Mouse (Mus musculus): ENCODE data around the gene Hmgxb4. TPM values are rescaled to one million over a fixed set of nuclear protein-coding genes. Genes with fewer than 3 reads are reported as not detected.
"Not testable (repeated sequence)": the region's sequence is repeated elsewhere in the genome, so short reads cannot be mapped to it uniquely, and the experiment has no call there.

Gene Hmgxb4
- polyA plus RNA-seq (2015; fragmentation: Nextera tagmentation; extraction: Ambion mirVana): 31.3 and 37.7 TPM in 2 replicates

DNA sequence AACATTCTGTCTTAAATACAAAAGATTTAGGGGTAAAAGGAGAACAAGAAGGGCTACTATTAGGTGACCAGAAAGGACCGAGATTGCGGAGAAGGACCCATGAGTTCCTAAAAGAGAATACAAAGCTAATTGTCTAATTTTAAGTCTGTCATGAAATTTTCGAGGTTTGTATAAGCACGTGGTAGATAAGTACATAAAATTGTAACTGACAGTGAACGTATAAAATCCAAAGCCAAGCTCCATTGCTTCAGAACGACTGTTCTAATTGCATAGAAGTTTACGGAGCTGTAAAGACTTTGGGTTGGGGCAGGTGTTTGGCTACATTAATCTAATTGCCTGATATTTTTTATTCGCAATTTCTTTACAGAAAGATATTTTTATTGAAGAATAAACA is at the start of gene Hmgxb4:
TSS of gene Hmgxb4 (plus strand) at position 276 of the 394 bp plus-strand sequence.
- 13% methylated on average over 8 of the region's 8 CpGs for WGBS

DNA sequence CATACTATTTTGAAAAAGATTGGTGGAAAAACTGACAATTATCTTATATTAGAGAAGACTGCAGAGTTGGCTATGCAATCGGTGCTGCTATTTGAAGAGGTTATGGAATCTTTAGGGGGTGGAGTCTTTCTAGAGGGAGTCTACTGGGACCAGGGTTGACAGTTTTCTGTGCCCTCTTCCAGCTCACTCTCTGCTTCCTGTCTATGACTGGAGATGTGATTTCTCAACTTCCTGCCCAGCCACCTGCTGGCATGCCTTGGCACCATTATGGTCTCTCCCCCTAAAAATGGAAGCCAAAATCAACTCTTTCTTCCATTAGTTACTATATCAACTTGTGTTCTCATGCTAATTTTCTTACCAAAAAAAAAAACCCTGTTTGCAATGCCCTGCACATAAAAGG is 43.7 kb upstream of the Hmgxb4 start:
- ATAC-seq (ENCODE audit: insufficient number of reproducible peaks, low FRiP score, low TSS enrichment, low read depth): no peak

More for the DNA sequence above, at the start of gene Hmgxb4:
- Histone ChIP-seq H3K27me3 (no peaks in the 10 kb centered on the region), H3K36me3 (no peaks in the 10 kb centered on the region), H3K9ac (peak within 1 kb of the TSS; percentile 100), H3K27ac (peak within 1 kb of the TSS; percentile 97), H3K4me1 (peaks cover 4% of the 10 kb centered on the region), H3K4me3 (peak within 1 kb of the TSS; percentile 86), H3K4me2 (peak within 1 kb of the TSS; percentile 58), H3K9me3 (no peaks in the 10 kb centered on the region)
- ATAC-seq (ENCODE audit: insufficient number of reproducible peaks, low FRiP score, low TSS enrichment, low read depth): no peak

DNA sequence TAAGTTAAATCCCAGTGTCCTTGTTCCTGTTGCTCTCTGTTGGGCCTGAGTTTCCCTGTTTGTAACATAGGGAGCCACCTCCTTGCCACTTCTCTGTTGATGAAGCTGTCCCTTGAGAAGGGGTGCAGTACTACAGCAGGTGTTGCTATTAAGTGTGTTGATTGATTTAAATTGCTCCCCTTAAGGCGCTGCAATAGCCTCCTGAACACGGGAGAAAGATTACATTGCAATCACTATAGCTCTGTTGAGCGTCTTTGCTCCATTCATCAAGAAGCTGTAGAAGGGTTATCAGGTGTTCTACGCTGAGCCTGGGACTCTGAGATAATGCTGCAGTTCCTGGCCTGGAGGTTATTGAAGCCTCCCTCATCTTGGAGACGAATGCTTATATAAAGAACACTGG is 29.2 kb upstream of the Hmgxb4 start:
- H3K36me3 ChIP-seq: no peaks in the 10 kb centered on the region
- no peak overlapping the region for H3K4me2 ChIP-seq
- no peak overlapping the region for H3K4me3 ChIP-seq
- no peaks in the 10 kb centered on the region for H3K9me3 ChIP-seq
- H3K4me1 ChIP-seq: no peaks in the 10 kb centered on the region
- no peak overlapping the region for H3K27ac ChIP-seq
- ATAC-seq (ENCODE audit: insufficient number of reproducible peaks, low FRiP score, low TSS enrichment, low read depth): no peak
- no peak overlapping the region for H3K9ac ChIP-seq
- 65% methylated on average over 5 of the region's 5 CpGs for WGBS
- no peaks in the 10 kb centered on the region for H3K27me3 ChIP-seq

More for the DNA sequence above, 43.7 kb upstream of the Hmgxb4 start:
- no peaks in the 10 kb centered on the region for H3K36me3 ChIP-seq
- no peaks in the 10 kb centered on the region for H3K9me3 ChIP-seq
- H3K4me3 ChIP-seq: no peak overlapping the region
- H3K9ac ChIP-seq: no peak overlapping the region
- H3K27ac ChIP-seq: no peak overlapping the region
- no peaks in the 10 kb centered on the region for H3K27me3 ChIP-seq
- no peaks in the 10 kb centered on the region for H3K4me1 ChIP-seq
- H3K4me2 ChIP-seq: no peak overlapping the region
- WGBS: 85% methylated on average over 1 of the region's 1 CpGs

DNA sequence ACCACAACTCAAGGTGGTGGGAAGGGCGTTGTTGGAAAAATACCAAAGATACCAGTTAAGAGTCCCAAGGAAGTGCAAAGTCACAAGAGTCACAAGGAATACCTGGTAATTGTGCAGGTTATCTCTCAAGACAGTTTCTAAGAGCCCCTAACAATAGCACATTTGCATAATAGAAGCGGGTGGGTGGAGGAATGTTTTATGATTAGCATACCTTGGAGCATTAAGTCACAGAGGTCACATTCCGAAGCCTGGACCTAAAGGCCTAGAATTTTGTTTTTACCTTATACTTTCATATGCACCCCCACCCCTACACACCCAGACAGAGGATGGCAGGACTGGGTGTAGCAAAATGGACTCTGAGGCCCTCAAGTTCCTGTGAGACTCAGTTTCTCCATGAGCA is 22.9 kb upstream of the Hmgxb4 start:
- H3K4me3 ChIP-seq; H3K36me3 ChIP-seq; ATAC-seq (ENCODE audit: insufficient number of reproducible peaks, low FRiP score, low TSS enrichment, low read depth); H3K27me3 ChIP-seq; H3K9ac ChIP-seq; H3K4me2 ChIP-seq; H3K27ac ChIP-seq; H3K4me1 ChIP-seq; H3K9me3 ChIP-seq: not testable (repeated sequence)
- 86% methylated on average over 3 of the region's 3 CpGs for WGBS

DNA sequence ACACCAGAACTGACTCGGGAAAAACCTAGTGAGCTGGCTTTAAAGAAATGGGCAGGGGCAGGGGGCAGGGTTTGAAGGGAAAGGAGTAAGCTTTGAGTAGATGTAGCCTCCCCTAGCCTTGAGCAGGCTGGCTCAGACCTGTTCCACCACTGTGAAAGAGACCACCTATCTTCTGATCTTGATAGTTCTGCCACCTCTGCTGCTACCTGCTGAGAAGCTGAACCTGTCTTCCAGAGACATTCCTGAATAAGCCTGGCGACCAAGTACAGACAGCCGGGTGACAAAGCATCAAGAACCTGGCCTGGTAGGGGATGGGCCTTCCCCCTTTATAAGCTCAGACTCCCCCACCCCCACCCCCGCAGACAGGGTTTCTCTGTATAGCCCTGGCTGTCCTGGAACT is 21.5 kb upstream of the Hmgxb4 start:
- no peaks in the 10 kb centered on the region for H3K36me3 ChIP-seq
- H3K4me3 ChIP-seq: no peak overlapping the region
- WGBS: 69% methylated on average over 4 of the region's 4 CpGs
- H3K27me3 ChIP-seq: no peaks in the 10 kb centered on the region
- H3K27ac ChIP-seq: no peak overlapping the region
- no peak for ATAC-seq (ENCODE audit: insufficient number of reproducible peaks, low FRiP score, low TSS enrichment, low read depth)
- H3K9me3 ChIP-seq: no peaks in the 10 kb centered on the region
- no peak overlapping the region for H3K4me2 ChIP-seq
- no peaks in the 10 kb centered on the region for H3K4me1 ChIP-seq
- H3K9ac ChIP-seq: no peak overlapping the region

DNA sequence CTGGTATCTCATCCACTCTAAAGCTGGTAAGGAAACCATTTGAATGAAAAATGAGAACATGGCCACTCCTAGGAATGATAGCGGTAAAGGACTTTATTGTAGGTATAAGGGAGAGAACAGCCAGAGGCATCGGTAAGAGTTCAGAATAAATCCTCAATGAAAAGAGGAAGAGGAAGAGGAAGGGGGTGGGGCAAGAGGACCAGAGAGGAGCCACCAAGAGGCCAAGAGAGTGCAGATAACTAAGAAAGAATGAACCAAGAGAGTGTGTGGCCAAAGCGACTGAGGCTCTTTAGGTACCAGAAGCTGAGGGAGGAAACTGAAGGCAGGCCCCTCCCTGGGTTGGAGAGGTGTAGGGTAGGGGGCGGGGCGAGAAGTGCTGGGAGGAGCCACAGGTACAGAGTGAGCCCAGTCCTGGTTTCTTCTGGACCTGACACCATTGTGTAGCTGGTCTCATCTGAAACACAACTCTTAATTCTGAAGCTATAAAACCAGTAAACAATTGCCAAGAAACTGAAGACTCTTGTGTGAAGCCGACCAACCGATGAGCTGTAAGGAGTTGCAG is 20.8 kb upstream of the Hmgxb4 start:
- H3K27me3 ChIP-seq: no peaks in the 10 kb centered on the region
- no peaks in the 10 kb centered on the region for H3K9me3 ChIP-seq
- H3K4me2 ChIP-seq: no peak overlapping the region
- no peak overlapping the region for H3K27ac ChIP-seq
- no peak overlapping the region for H3K9ac ChIP-seq
- ATAC-seq (ENCODE audit: insufficient number of reproducible peaks, low FRiP score, low TSS enrichment, low read depth): no peak
- WGBS: 85% methylated on average over 7 of the region's 7 CpGs
- H3K4me1 ChIP-seq: no peaks in the 10 kb centered on the region
- no peaks in the 10 kb centered on the region for H3K36me3 ChIP-seq
- H3K4me3 ChIP-seq: no peak overlapping the region

DNA sequence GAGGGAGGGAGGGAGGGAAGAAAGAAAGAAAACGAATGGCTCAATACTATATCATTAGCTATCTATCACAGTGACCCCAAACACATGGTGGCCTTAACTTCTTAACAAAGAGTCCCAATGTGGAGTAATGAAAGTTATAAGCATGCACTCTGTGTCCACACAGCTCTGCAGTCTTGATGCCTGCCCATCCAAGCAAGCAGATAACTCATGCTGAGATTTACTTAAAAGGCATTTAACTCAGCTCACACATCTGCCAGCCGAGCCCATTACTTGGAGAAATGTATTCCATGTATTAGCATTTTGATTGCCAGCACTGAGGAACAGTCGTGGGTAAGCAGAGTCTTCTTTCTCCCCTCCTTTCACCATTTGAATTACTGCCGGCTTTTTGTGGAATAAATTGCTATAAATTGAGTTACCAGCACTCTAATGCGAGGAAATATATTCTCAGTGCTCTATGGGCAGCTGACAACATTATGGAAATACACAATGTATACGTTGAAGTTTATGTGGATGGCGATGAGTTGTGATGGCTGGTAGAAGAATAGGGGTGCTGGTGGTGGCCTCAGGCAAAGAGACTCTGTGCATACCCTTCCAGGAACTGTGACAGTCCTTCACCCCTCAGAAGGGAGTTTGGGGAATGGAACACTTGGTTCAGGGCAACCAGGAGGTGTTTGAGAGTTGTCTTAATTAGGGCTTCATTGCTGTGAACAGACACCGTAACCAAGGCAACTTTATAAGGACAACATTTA is 19.9 kb upstream of the Hmgxb4 start:
- 78% methylated on average over 8 of the region's 8 CpGs for WGBS
- Histone ChIP-seq H3K4me3 (no peak overlapping the region), H3K36me3 (no peaks in the 10 kb centered on the region), H3K9ac (no peak overlapping the region), H3K9me3 (no peaks in the 10 kb centered on the region), H3K4me1 (no peaks in the 10 kb centered on the region), H3K27me3 (no peaks in the 10 kb centered on the region), H3K27ac (no peak overlapping the region), H3K4me2 (no peak overlapping the region)
- no peak for ATAC-seq (ENCODE audit: insufficient number of reproducible peaks, low FRiP score, low TSS enrichment, low read depth)

DNA sequence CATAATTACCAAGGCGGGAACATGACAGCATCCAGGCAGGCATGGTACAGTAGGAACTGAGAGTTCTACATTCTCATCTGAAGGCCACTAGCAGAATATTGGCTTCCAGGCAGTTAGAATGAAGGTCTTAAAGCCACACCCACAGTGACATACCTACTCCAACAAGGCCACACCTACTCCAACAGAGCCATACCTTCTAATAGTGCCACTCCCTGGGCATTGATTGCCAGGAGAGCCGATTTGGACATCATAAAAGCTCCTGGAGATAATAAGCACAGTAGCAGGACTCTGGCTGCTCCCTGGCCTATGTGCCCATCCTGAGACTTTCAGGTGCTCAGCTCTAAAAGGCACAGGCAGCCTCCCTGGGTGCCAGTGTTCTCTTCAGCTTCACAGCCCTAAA is 19.3 kb upstream of the Hmgxb4 start:
- Histone ChIP-seq H3K9ac (no peak overlapping the region), H3K27ac (no peak overlapping the region), H3K4me1 (no peaks in the 10 kb centered on the region), H3K36me3 (no peaks in the 10 kb centered on the region), H3K4me3 (no peak overlapping the region), H3K9me3 (no peaks in the 10 kb centered on the region), H3K27me3 (no peaks in the 10 kb centered on the region), H3K4me2 (no peak overlapping the region)
- WGBS: 72% methylated on average over 2 of the region's 2 CpGs
- ATAC-seq (ENCODE audit: insufficient number of reproducible peaks, low FRiP score, low TSS enrichment, low read depth): no peak

DNA sequence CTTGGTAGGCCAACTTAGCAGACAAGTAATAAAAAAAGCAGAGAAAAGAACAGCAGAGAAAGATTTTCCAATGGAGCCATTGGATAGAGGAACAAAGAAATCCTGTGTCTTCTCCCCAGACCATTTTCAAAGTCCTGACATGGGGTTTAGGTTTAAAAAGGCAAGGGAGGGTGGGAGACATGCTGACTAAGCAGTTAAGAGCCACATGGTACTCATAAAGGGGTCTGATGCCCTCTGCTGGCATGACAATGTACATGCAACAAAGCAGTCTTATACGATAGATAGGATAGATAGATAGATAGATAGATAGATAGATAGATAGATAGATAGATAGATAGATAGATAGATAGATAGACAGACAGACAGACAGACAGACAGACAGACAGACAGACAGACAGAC is 15.7 kb upstream of the Hmgxb4 start:
- Histone ChIP-seq H3K4me3 (no peak overlapping the region), H3K4me1 (no peaks in the 10 kb centered on the region), H3K9me3 (no peaks in the 10 kb centered on the region), H3K36me3 (no peaks in the 10 kb centered on the region), H3K27me3 (no peaks in the 10 kb centered on the region), H3K4me2 (no peak overlapping the region), H3K27ac (no peak overlapping the region), H3K9ac (no peak overlapping the region)
- no peak for ATAC-seq (ENCODE audit: insufficient number of reproducible peaks, low FRiP score, low TSS enrichment, low read depth)
- WGBS: 64% methylated on average over 1 of the region's 1 CpGs

DNA sequence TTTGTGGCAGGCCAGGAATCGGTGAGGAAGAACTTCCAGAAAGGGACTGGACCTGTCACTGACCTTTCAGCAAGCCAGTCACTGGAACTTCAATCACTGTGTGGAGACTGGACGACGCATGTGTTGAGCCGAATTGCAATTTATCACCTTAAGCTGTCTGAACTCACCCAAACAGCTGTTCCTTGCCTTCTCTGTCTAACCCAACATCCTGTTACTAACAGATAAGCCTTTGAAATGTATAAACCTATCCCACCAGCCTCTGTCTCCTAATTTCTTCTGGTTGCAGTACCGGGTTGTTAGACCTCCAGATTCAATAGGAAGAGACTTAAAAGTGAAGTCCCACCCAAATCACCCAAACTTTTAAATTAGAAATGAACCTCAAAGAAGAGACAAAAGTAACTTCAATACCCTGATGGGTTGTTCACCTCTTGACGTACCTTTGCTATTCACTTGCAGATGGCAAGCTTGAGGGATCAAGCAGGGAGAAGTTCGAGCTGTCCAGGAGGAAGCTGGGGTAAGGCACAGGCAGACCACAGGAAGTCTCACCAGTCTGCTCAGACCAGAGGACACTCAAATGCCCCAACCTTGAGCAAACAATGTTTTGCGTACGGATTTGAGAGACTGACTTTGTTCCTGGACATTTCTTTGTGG is 13.0 kb upstream of the Hmgxb4 start:
- WGBS: 36% methylated on average over 9 of the region's 9 CpGs
- no peak overlapping the region for H3K4me2 ChIP-seq
- H3K9ac ChIP-seq: no peak overlapping the region
- no peak overlapping the region for H3K27ac ChIP-seq
- H3K36me3 ChIP-seq: no peaks in the 10 kb centered on the region
- no peak for ATAC-seq (ENCODE audit: insufficient number of reproducible peaks, low FRiP score, low TSS enrichment, low read depth)
- no peaks in the 10 kb centered on the region for H3K27me3 ChIP-seq
- no peak overlapping the region for H3K4me3 ChIP-seq
- H3K9me3 ChIP-seq: no peaks in the 10 kb centered on the region
- no peaks in the 10 kb centered on the region for H3K4me1 ChIP-seq

DNA sequence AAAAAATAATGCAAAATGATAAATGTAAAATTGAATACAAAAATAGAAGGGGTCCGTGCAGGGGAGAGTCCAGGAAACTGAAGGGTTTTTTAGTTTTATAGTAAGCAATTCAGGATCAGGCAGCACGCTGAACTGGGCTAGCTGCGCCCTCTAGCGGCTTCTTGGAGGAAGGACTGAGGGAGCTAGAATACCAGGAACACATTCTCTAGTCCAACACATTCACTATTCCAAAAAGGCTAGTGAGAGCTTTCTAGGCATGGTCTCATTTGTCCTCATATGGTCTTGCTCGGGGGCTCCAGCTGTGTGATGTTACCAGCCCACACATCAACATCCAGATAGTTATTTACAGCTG is 12.5 kb upstream of the Hmgxb4 start:
- no peaks in the 10 kb centered on the region for H3K4me1 ChIP-seq
- H3K27me3 ChIP-seq: no peaks in the 10 kb centered on the region
- no peak overlapping the region for H3K9ac ChIP-seq
- H3K27ac ChIP-seq: no peak overlapping the region
- WGBS: 0% methylated on average over 5 of the region's 5 CpGs
- no peak overlapping the region for H3K4me3 ChIP-seq
- H3K9me3 ChIP-seq: no peaks in the 10 kb centered on the region
- H3K36me3 ChIP-seq: no peaks in the 10 kb centered on the region
- H3K4me2 ChIP-seq: no peak overlapping the region
- ATAC-seq (ENCODE audit: insufficient number of reproducible peaks, low FRiP score, low TSS enrichment, low read depth): no peak

DNA sequence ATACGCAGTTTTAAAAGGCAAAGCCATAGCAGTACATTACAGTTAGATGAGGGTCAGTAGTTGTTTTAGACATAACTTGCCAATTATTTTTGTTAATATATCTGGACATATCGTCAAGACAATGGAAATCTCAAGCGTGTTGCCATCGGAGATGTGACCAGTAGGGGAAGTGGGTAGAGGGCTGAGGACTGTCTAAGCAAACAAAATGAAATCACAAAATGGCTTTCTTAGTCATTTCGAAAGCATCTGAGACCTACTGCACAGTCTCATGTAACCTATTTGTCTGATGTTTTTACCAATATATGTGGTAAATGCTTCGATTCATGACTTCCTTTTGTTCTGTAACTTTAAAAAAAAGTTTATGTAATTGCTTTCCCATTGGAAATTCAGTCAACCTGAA is 11.3 kb upstream of the Hmgxb4 start:
- WGBS: 87% methylated on average over 6 of the region's 6 CpGs
- Histone ChIP-seq H3K4me3 (no peak overlapping the region), H3K36me3 (no peaks in the 10 kb centered on the region), H3K27ac (no peak overlapping the region), H3K4me1 (no peaks in the 10 kb centered on the region), H3K9me3 (no peaks in the 10 kb centered on the region), H3K27me3 (no peaks in the 10 kb centered on the region), H3K4me2 (no peak overlapping the region), H3K9ac (no peak overlapping the region)
- no peak for ATAC-seq (ENCODE audit: insufficient number of reproducible peaks, low FRiP score, low TSS enrichment, low read depth)
